Mouse (Mus musculus) midbrain, postnatal 0 days (tissue): ENCODE measurements around the gene Gadd45a. TPM values are rescaled to one million over a fixed set of nuclear protein-coding genes. Genes with fewer than 3 reads are reported as not detected.
A peak's percentile ranks its signal among the peaks of the same experiment; 100 is the strongest.

ENCODE experiments used
- ATAC-seq: fragments of 200-750 bp; cut with Nextera tagmentation; 2 replicates; pipeline ENCODE4 v1.8.0; 2017; ENCODE audit warnings: moderate number of reproducible peaks, mild to moderate bottlenecking, moderate TSS enrichment, moderate library complexity; ENCODE audit not compliant: low FRiP score
- DNase-seq: peaks from one replicate; pipeline ENCODE4 v3.0.0-alpha.2; 2015; ENCODE audit warnings: low spot score
- H3K27ac ChIP-seq: fragments of 300-500 bp; sonication (generic); 2 replicates; pipeline ENCODE4 v1.5.1; 2014; ENCODE audit warnings: low read depth, mild to moderate bottlenecking, low read length, mixed read lengths
- H3K27me3 ChIP-seq: fragments of 300-500 bp; sonication (generic); 2 replicates; pipeline ENCODE4 v1.6.1; 2014; ENCODE audit warnings: low read length, control low read depth, mixed read lengths; ENCODE audit not compliant: insufficient read depth
- H3K36me3 ChIP-seq: fragments of 300-500 bp; sonication (generic); 2 replicates; pipeline ENCODE4 v1.6.1; 2014; ENCODE audit warnings: low read length, control low read depth, mixed read lengths; ENCODE audit not compliant: insufficient read depth
- H3K4me1 ChIP-seq: fragments of 300-500 bp; sonication (generic); 2 replicates; pipeline ENCODE4 v1.6.1; 2014; ENCODE audit warnings: mild to moderate bottlenecking, control low read depth, antibody characterized with exemption, low read length, mixed read lengths; ENCODE audit not compliant: insufficient read depth
- H3K4me2 ChIP-seq: fragments of 300-500 bp; sonication (generic); 2 replicates; pipeline ENCODE4 v1.6.1; 2014; ENCODE audit warnings: low read depth, mild to moderate bottlenecking, low read length, mixed read lengths; ENCODE audit not compliant: poor library complexity, severe bottlenecking
- H3K4me3 ChIP-seq: fragments of 300-500 bp; sonication (generic); 2 replicates; pipeline ENCODE4 v1.5.1; 2014; ENCODE audit warnings: low read depth, mild to moderate bottlenecking, low read length, moderate library complexity
- H3K9ac ChIP-seq: fragments of 300-500 bp; sonication (generic); replicated peaks from 2 replicates; pipeline ENCODE4 v1.6.1; 2014; ENCODE audit warnings: mild to moderate bottlenecking, low read length, moderate library complexity, mixed read lengths; ENCODE audit not compliant: poor library complexity, severe bottlenecking
- H3K9me3 ChIP-seq: fragments of 300-500 bp; sonication (generic); 2 replicates; pipeline ENCODE4 v1.6.1; 2016; ENCODE audit warnings: low read length, control low read depth
- CTCF ChIP-seq: IDR thresholded peaks from 2 replicates; pipeline ENCODE4 v1.5.1; 2016; ENCODE audit warnings: antibody characterized with exemption, mild to moderate bottlenecking
- WGBS: fragments of 180-500 bp; shearing (Covaris S2); extraction: QIAGEN DNeasy Blood & Tissue Kit; methylation state at CpG from one replicate; pipeline ENCODE4 v1.1.7; 2014; 5-methylcytosine and 5-hydroxymethylcytosine counted together
- polyA plus RNA-seq: library from polyadenylated mRNA; unstranded; fragments of >200 nt; fragmentation: Nextera tagmentation; extraction: Ambion mirVana; gene quantifications from 2 replicates; pipeline ENCODE4 v1.2.1, GENCODE M21; 2015
- total RNA-seq: library from RNA; depleted of rRNA; stranded (reverse); fragments of >200 nt; gene quantifications from 2 replicates; pipeline ENCODE4 v1.2.3, GENCODE M21; 2014; rRNA removed

The Gadd45a gene
- total and polyA plus RNA-seq, 2 experiments from 2014 or later: 8.6 to 11.2 TPM

GRCm38 (mm10) chr6:66989037-66989436 is 48.2 kb downstream of the Gadd45a start:
- 94% methylated on average over 6 of the region's 6 CpGs for WGBS
- Histone ChIP-seq H3K9me3 (no peaks in the 10 kb centered on the region), H3K4me1 (no peaks in the 10 kb centered on the region), H3K4me3 (no peak overlapping the region), H3K36me3 (no peaks in the 10 kb centered on the region), H3K27me3 (no peaks in the 10 kb centered on the region), H3K27ac (no peak overlapping the region), H3K9ac (no peak overlapping the region), H3K4me2 (no peak overlapping the region)
- DNase-seq (no peak), ATAC-seq (no peak)
- TF ChIP-seq CTCF: no peak

- 87% methylated on average over 9 of the region's 9 CpGs for WGBS
- no peak for ATAC-seq
Observed at GRCm38 (mm10) chr6:66988363-66988762, 48.9 kb downstream of the Gadd45a start.

GRCm38 (mm10) chr6:66987643-66988042 is 49.6 kb downstream of the Gadd45a start:
- no peaks in the 10 kb centered on the region for H3K36me3 ChIP-seq
- no peak overlapping the region for H3K4me2 ChIP-seq
- no peaks in the 10 kb centered on the region for H3K4me1 ChIP-seq
- TF ChIP-seq CTCF: no peak
- ATAC-seq (no peak), DNase-seq (no peak)
- H3K9me3 ChIP-seq: no peaks in the 10 kb centered on the region
- no peaks in the 10 kb centered on the region for H3K27me3 ChIP-seq
- no peak overlapping the region for H3K9ac ChIP-seq
- no peak overlapping the region for H3K27ac ChIP-seq
- H3K4me3 ChIP-seq: no peak overlapping the region
- WGBS: 83% methylated on average over 3 of the region's 3 CpGs

More at GRCm38 (mm10) chr6:66988363-66988762, 48.9 kb downstream of the Gadd45a start:
- Histone ChIP-seq H3K27me3 (no peaks in the 10 kb centered on the region), H3K4me1 (no peaks in the 10 kb centered on the region), H3K4me3 (no peak overlapping the region), H3K4me2 (no peak overlapping the region), H3K9me3 (no peaks in the 10 kb centered on the region), H3K36me3 (no peaks in the 10 kb centered on the region), H3K27ac (no peak overlapping the region), H3K9ac (no peak overlapping the region)
- DNase-seq: peak; percentile 25
- no peak for TF ChIP-seq CTCF

GRCm38 (mm10) chr6:66986063-66986462 is 51.2 kb downstream of the Gadd45a start:
- no peaks in the 10 kb centered on the region for H3K9me3 ChIP-seq
- ATAC-seq: no peak
- TF ChIP-seq CTCF: no peak
- no peaks in the 10 kb centered on the region for H3K27me3 ChIP-seq
- no peak overlapping the region for H3K4me3 ChIP-seq
- WGBS: 75% methylated on average over 12 of the region's 12 CpGs
- no peak for DNase-seq
- H3K9ac ChIP-seq: no peak overlapping the region
- no peak overlapping the region for H3K4me2 ChIP-seq
- H3K36me3 ChIP-seq: no peaks in the 10 kb centered on the region
- H3K4me1 ChIP-seq: no peaks in the 10 kb centered on the region
- no peak overlapping the region for H3K27ac ChIP-seq

GRCm38 (mm10) chr6:66985500-66985899 is 51.8 kb downstream of the Gadd45a start:
- no peak overlapping the region for H3K9ac ChIP-seq
- no peak overlapping the region for H3K27ac ChIP-seq
- H3K9me3 ChIP-seq: no peaks in the 10 kb centered on the region
- WGBS: 76% methylated on average over 7 of the region's 7 CpGs
- no peaks in the 10 kb centered on the region for H3K27me3 ChIP-seq
- DNase-seq (no peak), ATAC-seq (no peak)
- no peaks in the 10 kb centered on the region for H3K36me3 ChIP-seq
- H3K4me1 ChIP-seq: no peaks in the 10 kb centered on the region
- no peak for TF ChIP-seq CTCF
- no peak overlapping the region for H3K4me2 ChIP-seq
- H3K4me3 ChIP-seq: no peak overlapping the region

Other genes with a start within 250 kb of the Gadd45a start
- gene Vmn1r39, start 226.8 kb downstream of the Gadd45a start, total RNA-seq: not detected in 2 replicates
- gene Vmn1r39, start 226.8 kb downstream of the Gadd45a start, polyA plus RNA-seq: not detected in 2 replicates
- gene Gng12, start 141.1 kb downstream of the Gadd45a start, total RNA-seq: 37.9 and 43.3 TPM in 2 replicates
- 60.1 and 62.4 TPM in 2 replicates for gene Gng12, start 141.1 kb downstream of the Gadd45a start, polyA plus RNA-seq
- gene Serbp1, start 200.7 kb upstream of the Gadd45a start, total RNA-seq: 166 and 238 TPM in 2 replicates
- gene Serbp1, start 200.7 kb upstream of the Gadd45a start, polyA plus RNA-seq: 277 and 297 TPM in 2 replicates